Mouse (Mus musculus): Measurements from ENCODE around the gene Srgap2.
"Not testable (repeated sequence)": the region's sequence is repeated elsewhere in the genome, so short reads cannot be mapped to it uniquely, and the experiment has no call there.

The Srgap2 gene

GRCm38 (mm10) chr1:131527281-131528080 lies at the start of gene Srgap2, which contains the start of gene Fam72a:
Srgap2 (minus strand) TSS chr1:131527352.
Fam72a (plus strand) TSS chr1:131527903.
- DNase-seq (ENCODE audit: low read depth, low spot score): peak; percentile 100

- DNase-seq (ENCODE audit: low read depth, low spot score): peak; percentile 41
These were observed 46.6 kb upstream of the Srgap2 start for GRCm38 (mm10) chr1:131573721-131574120.

- DNase-seq (ENCODE audit: low read depth, low spot score): no peak
These were observed 43.2 kb upstream of the Srgap2 start for GRCm38 (mm10) chr1:131570391-131570790.

GRCm38 (mm10) chr1:131569721-131570120 lies 42.6 kb upstream of the Srgap2 start:
- no peak for DNase-seq (ENCODE audit: low read depth, low spot score)

GRCm38 (mm10) chr1:131566056-131566455 lies 38.9 kb upstream of the Srgap2 start:
- not testable (repeated sequence) for DNase-seq (ENCODE audit: low read depth, low spot score)

GRCm38 (mm10) chr1:131562081-131562480 lies 34.9 kb upstream of the Srgap2 start:
- no peak for DNase-seq (ENCODE audit: low read depth, low spot score)

GRCm38 (mm10) chr1:131560500-131560899 lies 33.3 kb upstream of the Srgap2 start:
- no peak for DNase-seq (ENCODE audit: low read depth, low spot score)

GRCm38 (mm10) chr1:131555042-131555812 lies 28.1 kb upstream of the Srgap2 start:
- DNase-seq (ENCODE audit: low read depth, low spot score): peak; percentile 65

GRCm38 (mm10) chr1:131553428-131553827 lies 26.3 kb upstream of the Srgap2 start:
- DNase-seq (ENCODE audit: low read depth, low spot score): no peak

- DNase-seq (ENCODE audit: low read depth, low spot score): peak; percentile 35
These were observed 24.8 kb upstream of the Srgap2 start for GRCm38 (mm10) chr1:131551956-131552355.

- DNase-seq (ENCODE audit: low read depth, low spot score): peak; percentile 50
These were observed 21.6 kb upstream of the Srgap2 start for GRCm38 (mm10) chr1:131548494-131549365.

GRCm38 (mm10) chr1:131546798-131547690 lies 19.9 kb upstream of the Srgap2 start:
- peak; percentile 66 for DNase-seq (ENCODE audit: low read depth, low spot score)

- DNase-seq (ENCODE audit: low read depth, low spot score): no peak
These were observed 16.9 kb upstream of the Srgap2 start for GRCm38 (mm10) chr1:131543886-131544565.

GRCm38 (mm10) chr1:131541903-131542302 lies 14.8 kb upstream of the Srgap2 start:
- DNase-seq (ENCODE audit: low read depth, low spot score): no peak

- no peak for DNase-seq (ENCODE audit: low read depth, low spot score)
These were observed 14.3 kb upstream of the Srgap2 start for GRCm38 (mm10) chr1:131541431-131541830.

GRCm38 (mm10) chr1:131540795-131541194 lies 13.6 kb upstream of the Srgap2 start:
- no peak for DNase-seq (ENCODE audit: low read depth, low spot score)

- no peak for DNase-seq (ENCODE audit: low read depth, low spot score)
These were observed 12.6 kb upstream of the Srgap2 start for GRCm38 (mm10) chr1:131539771-131540170.

- DNase-seq (ENCODE audit: low read depth, low spot score): no peak
These were observed 1.5 kb upstream of the Srgap2 start for GRCm38 (mm10) chr1:131528561-131529166.

GRCm38 (mm10) chr1:131528081-131528507 lies 942 bp upstream of the Srgap2 start:
- DNase-seq (ENCODE audit: low read depth, low spot score): no peak

Data from skeletal muscle tissue, adult 2 months (tissue).